Mouse (Mus musculus): ENCODE measurements around the gene Prickle2. TPM values are rescaled to one million over a fixed set of nuclear protein-coding genes. Genes with fewer than 3 reads are reported as not detected.

Gene Prickle2
- total and polyA plus RNA-seq, 3 experiments = 0.05 TPM; not detected in 2

- Histone ChIP-seq H3K27me3 (ENCODE audit: insufficient read depth, low read length) (no peaks in the 10 kb centered on the region), H3K9me3 (replicated peaks) (no peaks in the 10 kb centered on the region), H3K36me3 (replicated peaks) (no peaks in the 10 kb centered on the region), H3K4me1 (ENCODE audit: insufficient read depth, low read depth, low read length) (no peaks in the 10 kb centered on the region), H3K4me3 (ENCODE audit: low read depth, low read length) (no peak overlapping the region)
- TF ChIP-seq POLR2AphosphoS5 (IDR thresholded peaks at IDR 0.05; ENCODE audit: insufficient replicate concordance, low read depth, low read length) (no peak), CTCF (IDR thresholded peaks at IDR 0.05; ENCODE audit: low read depth, low read length) (no peak), GATA1 (IDR thresholded peaks at IDR 0.05; ENCODE audit: borderline replicate concordance, low read length) (no peak)
- ATAC-seq (ENCODE audit: extremely low read depth, insufficient number of reproducible peaks, low FRiP score, poor library complexity, severe bottlenecking) (no peak), DNase-seq (ENCODE audit: low spot score) (no peak)
Measured at GRCm38 (mm10) chr6:92532331-92532730, 173.6 kb downstream of the Prickle2 start.

- Histone ChIP-seq H3K9me3 (replicated peaks) (no peaks in the 10 kb centered on the region), H3K27me3 (ENCODE audit: insufficient read depth, low read length) (no peaks in the 10 kb centered on the region)
Measured at GRCm38 (mm10) chr6:92526212-92526611, 179.7 kb downstream of the Prickle2 start.

GRCm38 (mm10) chr6:92525646-92526045, 180.3 kb downstream of the Prickle2 start:
- Histone ChIP-seq H3K9me3 (replicated peaks) (no peaks in the 10 kb centered on the region), H3K36me3 (replicated peaks) (no peaks in the 10 kb centered on the region), H3K4me1 (ENCODE audit: insufficient read depth, low read depth, low read length) (no peaks in the 10 kb centered on the region), H3K27me3 (ENCODE audit: insufficient read depth, low read length) (no peaks in the 10 kb centered on the region), H3K4me3 (ENCODE audit: low read depth, low read length) (no peak overlapping the region)
- TF ChIP-seq GATA2 (IDR thresholded peaks at IDR 0.05; ENCODE audit: borderline replicate concordance, low read depth, low read length) = no peak
- TF ChIP-seq POLR2AphosphoS5 (IDR thresholded peaks at IDR 0.05; ENCODE audit: insufficient replicate concordance, low read depth, low read length) = no peak
- no peak for TF ChIP-seq GATA1 (IDR thresholded peaks at IDR 0.05; ENCODE audit: borderline replicate concordance, low read length)
- TF ChIP-seq CTCF (IDR thresholded peaks at IDR 0.05; ENCODE audit: low read depth, low read length) = no peak
- TF ChIP-seq TAL1 (conservative IDR thresholded peaks at IDR 0.05; ENCODE audit: low read depth, low read length) = no peak
- ATAC-seq (ENCODE audit: extremely low read depth, insufficient number of reproducible peaks, low FRiP score, poor library complexity, severe bottlenecking) (no peak), DNase-seq (ENCODE audit: low spot score) (no peak)

More at GRCm38 (mm10) chr6:92526212-92526611, 179.7 kb downstream of the Prickle2 start:
- Histone ChIP-seq H3K36me3 (replicated peaks) (no peaks in the 10 kb centered on the region), H3K4me3 (ENCODE audit: low read depth, low read length) (no peak overlapping the region), H3K4me1 (ENCODE audit: insufficient read depth, low read depth, low read length) (no peaks in the 10 kb centered on the region)
- ATAC-seq (ENCODE audit: extremely low read depth, insufficient number of reproducible peaks, low FRiP score, poor library complexity, severe bottlenecking) (no peak), DNase-seq (ENCODE audit: low spot score) (no peak)
- TF ChIP-seq POLR2AphosphoS5 (IDR thresholded peaks at IDR 0.05; ENCODE audit: insufficient replicate concordance, low read depth, low read length) = no peak
- TF ChIP-seq CTCF (IDR thresholded peaks at IDR 0.05; ENCODE audit: low read depth, low read length) = no peak
- no peak for TF ChIP-seq TAL1 (conservative IDR thresholded peaks at IDR 0.05; ENCODE audit: low read depth, low read length)
- TF ChIP-seq GATA1 (IDR thresholded peaks at IDR 0.05; ENCODE audit: borderline replicate concordance, low read length) = no peak
- no peak for TF ChIP-seq GATA2 (IDR thresholded peaks at IDR 0.05; ENCODE audit: borderline replicate concordance, low read depth, low read length)

GRCm38 (mm10) chr6:92521526-92522075, 184.4 kb downstream of the Prickle2 start:
- Histone ChIP-seq H3K4me1 (ENCODE audit: insufficient read depth, low read depth, low read length) (no peaks in the 10 kb centered on the region), H3K9me3 (replicated peaks) (no peaks in the 10 kb centered on the region), H3K36me3 (replicated peaks) (no peaks in the 10 kb centered on the region), H3K4me3 (ENCODE audit: low read depth, low read length) (no peak overlapping the region), H3K27me3 (ENCODE audit: insufficient read depth, low read length) (no peaks in the 10 kb centered on the region)
- TF ChIP-seq CTCF (IDR thresholded peaks at IDR 0.05; ENCODE audit: low read depth, low read length) = no peak
- TF ChIP-seq POLR2AphosphoS5 (IDR thresholded peaks at IDR 0.05; ENCODE audit: insufficient replicate concordance, low read depth, low read length) = no peak
- no peak for TF ChIP-seq TAL1 (conservative IDR thresholded peaks at IDR 0.05; ENCODE audit: low read depth, low read length)
- no peak for TF ChIP-seq GATA1 (IDR thresholded peaks at IDR 0.05; ENCODE audit: borderline replicate concordance, low read length)
- DNase-seq (ENCODE audit: low spot score) = no peak
- no peak for ATAC-seq (ENCODE audit: extremely low read depth, insufficient number of reproducible peaks, low FRiP score, poor library complexity, severe bottlenecking)

GRCm38 (mm10) chr6:92520088-92520875, 185.7 kb downstream of the Prickle2 start:
- ATAC-seq (ENCODE audit: extremely low read depth, insufficient number of reproducible peaks, low FRiP score, poor library complexity, severe bottlenecking) (no peak), DNase-seq (ENCODE audit: low spot score) (no peak)
- H3K27me3 ChIP-seq (ENCODE audit: insufficient read depth, low read length) = no peaks in the 10 kb centered on the region
- H3K9me3 ChIP-seq (replicated peaks) = no peaks in the 10 kb centered on the region
- H3K4me3 ChIP-seq (ENCODE audit: low read depth, low read length) = no peak overlapping the region
- no peaks in the 10 kb centered on the region for H3K4me1 ChIP-seq (ENCODE audit: insufficient read depth, low read depth, low read length)
- H3K36me3 ChIP-seq (replicated peaks) = no peaks in the 10 kb centered on the region
- no peak for TF ChIP-seq GATA2 (IDR thresholded peaks at IDR 0.05; ENCODE audit: borderline replicate concordance, low read depth, low read length)
- TF ChIP-seq POLR2AphosphoS5 (IDR thresholded peaks at IDR 0.05; ENCODE audit: insufficient replicate concordance, low read depth, low read length) = no peak
- TF ChIP-seq TAL1 (conservative IDR thresholded peaks at IDR 0.05; ENCODE audit: low read depth, low read length) = no peak
- no peak for TF ChIP-seq GATA1 (IDR thresholded peaks at IDR 0.05; ENCODE audit: borderline replicate concordance, low read length)
- no peak for TF ChIP-seq CTCF (IDR thresholded peaks at IDR 0.05; ENCODE audit: low read depth, low read length)

- no peak for TF ChIP-seq GATA1 (IDR thresholded peaks at IDR 0.05; ENCODE audit: borderline replicate concordance, low read length)
- TF ChIP-seq POLR2AphosphoS5 (IDR thresholded peaks at IDR 0.05; ENCODE audit: insufficient replicate concordance, low read depth, low read length) = no peak
- no peak for TF ChIP-seq GATA2 (IDR thresholded peaks at IDR 0.05; ENCODE audit: borderline replicate concordance, low read depth, low read length)
- TF ChIP-seq CTCF (IDR thresholded peaks at IDR 0.05; ENCODE audit: low read depth, low read length) = no peak
- TF ChIP-seq TAL1 (conservative IDR thresholded peaks at IDR 0.05; ENCODE audit: low read depth, low read length) = no peak
- no peak for DNase-seq (ENCODE audit: low spot score)
- no peak for ATAC-seq (ENCODE audit: extremely low read depth, insufficient number of reproducible peaks, low FRiP score, poor library complexity, severe bottlenecking)
- Histone ChIP-seq H3K4me1 (ENCODE audit: insufficient read depth, low read depth, low read length) (no peaks in the 10 kb centered on the region), H3K4me3 (ENCODE audit: low read depth, low read length) (no peak overlapping the region), H3K9me3 (replicated peaks) (no peaks in the 10 kb centered on the region), H3K27me3 (ENCODE audit: insufficient read depth, low read length) (no peaks in the 10 kb centered on the region), H3K36me3 (replicated peaks) (no peaks in the 10 kb centered on the region)
Measured at GRCm38 (mm10) chr6:92518438-92518968, 187.5 kb downstream of the Prickle2 start.

Data from G1E (cell line).